Mouse (Mus musculus): Measurements from ENCODE around the gene Chadl. TPM values are rescaled to one million over a fixed set of nuclear protein-coding genes. Genes with fewer than 3 reads are reported as not detected.
A peak's percentile ranks its signal among the peaks of the same experiment; 100 is the strongest.

Gene Chadl
- polyA plus RNA-seq, 1 experiment from 2014 or later = 1.5 TPM

GRCm38 (mm10) chr15:81729241-81729791, 32.2 kb upstream of the Chadl start:
- Histone ChIP-seq H3K4me1 (ENCODE audit: control insufficient read depth, insufficient read depth, low read length) (peaks cover 14% of the 10 kb centered on the region), H3K9me3 (replicated peaks; ENCODE audit: control insufficient read depth, low read length) (no peaks in the 10 kb centered on the region), H3K27ac (ENCODE audit: low read depth, low read length) (peak overlapping the region; percentile 11; the same call in 1 of the 2 replicates), H3K36me3 (ENCODE audit: control insufficient read depth, insufficient read depth, low read length) (0 out of 2 replicates have a peak, but pooled peaks cover 6% of the 10 kb centered on the region), H3K4me3 (ENCODE audit: low read depth, low read length) (peak overlapping the region; percentile 76), H3K4me2 (peak overlapping the region; percentile 89), H3K27me3 (ENCODE audit: control insufficient read depth, insufficient read depth, low read length) (no peaks in the 10 kb centered on the region), H3K9ac (ENCODE audit: low read depth, low read length) (peak overlapping the region; percentile 92)
- peak; percentile 48 for ATAC-seq (replicated peaks; ENCODE audit: insufficient number of reproducible peaks, low FRiP score, low TSS enrichment)
- WGBS (ENCODE audit: insufficient replicate concordance) = under 1% methylated on average over 49 of the region's 49 CpGs

- no peaks in the 10 kb centered on the region for H3K27me3 ChIP-seq (ENCODE audit: control insufficient read depth, insufficient read depth, low read length)
- 94% methylated on average over 8 of the region's 8 CpGs for WGBS (ENCODE audit: insufficient replicate concordance)
- no peak overlapping the region for H3K9ac ChIP-seq (ENCODE audit: low read depth, low read length)
- no peak overlapping the region for H3K4me3 ChIP-seq (ENCODE audit: low read depth, low read length)
- peaks cover 14% of the 10 kb centered on the region for H3K4me1 ChIP-seq (ENCODE audit: control insufficient read depth, insufficient read depth, low read length)
- no peak overlapping the region for H3K27ac ChIP-seq (ENCODE audit: low read depth, low read length)
- no peaks in the 10 kb centered on the region for H3K9me3 ChIP-seq (replicated peaks; ENCODE audit: control insufficient read depth, low read length)
- H3K36me3 ChIP-seq (ENCODE audit: control insufficient read depth, insufficient read depth, low read length) = peaks cover 27% of the 10 kb centered on the region
- H3K4me2 ChIP-seq = no peak overlapping the region
- no peak for ATAC-seq (replicated peaks; ENCODE audit: insufficient number of reproducible peaks, low FRiP score, low TSS enrichment)
Observed at GRCm38 (mm10) chr15:81725965-81726364, 28.9 kb upstream of the Chadl start.

- Histone ChIP-seq H3K9ac (ENCODE audit: low read depth, low read length) (no peak overlapping the region), H3K4me1 (ENCODE audit: control insufficient read depth, insufficient read depth, low read length) (peaks cover 11% of the 10 kb centered on the region), H3K4me2 (no peak overlapping the region), H3K27ac (ENCODE audit: low read depth, low read length) (no peak overlapping the region), H3K4me3 (ENCODE audit: low read depth, low read length) (no peak overlapping the region), H3K27me3 (ENCODE audit: control insufficient read depth, insufficient read depth, low read length) (no peaks in the 10 kb centered on the region), H3K9me3 (replicated peaks; ENCODE audit: control insufficient read depth, low read length) (no peaks in the 10 kb centered on the region), H3K36me3 (ENCODE audit: control insufficient read depth, insufficient read depth, low read length) (peaks cover 41% of the 10 kb centered on the region)
- 90% methylated on average over 11 of the region's 11 CpGs for WGBS (ENCODE audit: insufficient replicate concordance)
- no peak for ATAC-seq (replicated peaks; ENCODE audit: insufficient number of reproducible peaks, low FRiP score, low TSS enrichment)
Observed at GRCm38 (mm10) chr15:81723653-81724052, 26.6 kb upstream of the Chadl start.

- Histone ChIP-seq H3K27me3 (ENCODE audit: control insufficient read depth, insufficient read depth, low read length) (no peaks in the 10 kb centered on the region), H3K36me3 (ENCODE audit: control insufficient read depth, insufficient read depth, low read length) (peaks cover 49% of the 10 kb centered on the region), H3K27ac (ENCODE audit: low read depth, low read length) (no peak overlapping the region), H3K4me3 (ENCODE audit: low read depth, low read length) (no peak overlapping the region), H3K9ac (ENCODE audit: low read depth, low read length) (no peak overlapping the region), H3K9me3 (replicated peaks; ENCODE audit: control insufficient read depth, low read length) (no peaks in the 10 kb centered on the region), H3K4me2 (no peak overlapping the region), H3K4me1 (ENCODE audit: control insufficient read depth, insufficient read depth, low read length) (no peaks in the 10 kb centered on the region)
- 93% methylated on average over 5 of the region's 5 CpGs for WGBS (ENCODE audit: insufficient replicate concordance)
- ATAC-seq (replicated peaks; ENCODE audit: insufficient number of reproducible peaks, low FRiP score, low TSS enrichment) = no peak
Observed at GRCm38 (mm10) chr15:81722361-81722760, 25.3 kb upstream of the Chadl start.

- H3K9me3 ChIP-seq (replicated peaks; ENCODE audit: control insufficient read depth, low read length) = no peaks in the 10 kb centered on the region
- H3K36me3 ChIP-seq (ENCODE audit: control insufficient read depth, insufficient read depth, low read length) = peaks cover 59% of the 10 kb centered on the region
- H3K4me1 ChIP-seq (ENCODE audit: control insufficient read depth, insufficient read depth, low read length) = no peaks in the 10 kb centered on the region
- H3K27ac ChIP-seq (ENCODE audit: low read depth, low read length) = no peak overlapping the region
- H3K27me3 ChIP-seq (ENCODE audit: control insufficient read depth, insufficient read depth, low read length) = no peaks in the 10 kb centered on the region
- WGBS (ENCODE audit: insufficient replicate concordance) = 88% methylated on average over 6 of the region's 6 CpGs
- ATAC-seq (replicated peaks; ENCODE audit: insufficient number of reproducible peaks, low FRiP score, low TSS enrichment) = no peak
- no peak overlapping the region for H3K4me3 ChIP-seq (ENCODE audit: low read depth, low read length)
- no peak overlapping the region for H3K4me2 ChIP-seq
- H3K9ac ChIP-seq (ENCODE audit: low read depth, low read length) = no peak overlapping the region
Observed at GRCm38 (mm10) chr15:81719139-81719531, 22.0 kb upstream of the Chadl start.

- no peak overlapping the region for H3K4me3 ChIP-seq (ENCODE audit: low read depth, low read length)
- ATAC-seq (replicated peaks; ENCODE audit: insufficient number of reproducible peaks, low FRiP score, low TSS enrichment) = no peak
- no peak overlapping the region for H3K4me2 ChIP-seq
- WGBS (ENCODE audit: insufficient replicate concordance) = 95% methylated on average over 9 of the region's 9 CpGs
- no peaks in the 10 kb centered on the region for H3K4me1 ChIP-seq (ENCODE audit: control insufficient read depth, insufficient read depth, low read length)
- peaks cover 60% of the 10 kb centered on the region for H3K36me3 ChIP-seq (ENCODE audit: control insufficient read depth, insufficient read depth, low read length)
- no peak overlapping the region for H3K27ac ChIP-seq (ENCODE audit: low read depth, low read length)
- H3K9me3 ChIP-seq (replicated peaks; ENCODE audit: control insufficient read depth, low read length) = no peaks in the 10 kb centered on the region
- no peak overlapping the region for H3K9ac ChIP-seq (ENCODE audit: low read depth, low read length)
- no peaks in the 10 kb centered on the region for H3K27me3 ChIP-seq (ENCODE audit: control insufficient read depth, insufficient read depth, low read length)
Observed at GRCm38 (mm10) chr15:81718336-81719138, 21.4 kb upstream of the Chadl start.

GRCm38 (mm10) chr15:81713742-81714141, 16.7 kb upstream of the Chadl start:
- no peak for ATAC-seq (replicated peaks; ENCODE audit: insufficient number of reproducible peaks, low FRiP score, low TSS enrichment)
- no peak overlapping the region for H3K27ac ChIP-seq (ENCODE audit: low read depth, low read length)
- H3K9ac ChIP-seq (ENCODE audit: low read depth, low read length) = no peak overlapping the region
- H3K27me3 ChIP-seq (ENCODE audit: control insufficient read depth, insufficient read depth, low read length) = no peaks in the 10 kb centered on the region
- H3K4me2 ChIP-seq = no peak overlapping the region
- no peak overlapping the region for H3K4me3 ChIP-seq (ENCODE audit: low read depth, low read length)
- H3K36me3 ChIP-seq (ENCODE audit: control insufficient read depth, insufficient read depth, low read length) = peaks cover 55% of the 10 kb centered on the region
- H3K9me3 ChIP-seq (replicated peaks; ENCODE audit: control insufficient read depth, low read length) = no peaks in the 10 kb centered on the region
- H3K4me1 ChIP-seq (ENCODE audit: control insufficient read depth, insufficient read depth, low read length) = no peaks in the 10 kb centered on the region
- WGBS (ENCODE audit: insufficient replicate concordance) = 84% methylated on average over 6 of the region's 6 CpGs

- Histone ChIP-seq H3K27ac (ENCODE audit: low read depth, low read length) (no peak overlapping the region), H3K9ac (ENCODE audit: low read depth, low read length) (no peak overlapping the region), H3K27me3 (ENCODE audit: control insufficient read depth, insufficient read depth, low read length) (no peaks in the 10 kb centered on the region), H3K9me3 (replicated peaks; ENCODE audit: control insufficient read depth, low read length) (no peaks in the 10 kb centered on the region), H3K36me3 (ENCODE audit: control insufficient read depth, insufficient read depth, low read length) (peaks cover 49% of the 10 kb centered on the region), H3K4me1 (ENCODE audit: control insufficient read depth, insufficient read depth, low read length) (no peaks in the 10 kb centered on the region), H3K4me2 (no peak overlapping the region), H3K4me3 (ENCODE audit: low read depth, low read length) (no peak overlapping the region)
- WGBS (ENCODE audit: insufficient replicate concordance) = 78% methylated on average over 4 of the region's 4 CpGs
- no peak for ATAC-seq (replicated peaks; ENCODE audit: insufficient number of reproducible peaks, low FRiP score, low TSS enrichment)
Observed at GRCm38 (mm10) chr15:81710801-81711200, 13.7 kb upstream of the Chadl start.

GRCm38 (mm10) chr15:81709686-81710085, 12.6 kb upstream of the Chadl start:
- H3K36me3 ChIP-seq (ENCODE audit: control insufficient read depth, insufficient read depth, low read length) = peaks cover 52% of the 10 kb centered on the region
- no peak overlapping the region for H3K27ac ChIP-seq (ENCODE audit: low read depth, low read length)
- H3K4me1 ChIP-seq (ENCODE audit: control insufficient read depth, insufficient read depth, low read length) = no peaks in the 10 kb centered on the region
- no peak overlapping the region for H3K9ac ChIP-seq (ENCODE audit: low read depth, low read length)
- no peak overlapping the region for H3K4me2 ChIP-seq
- H3K9me3 ChIP-seq (replicated peaks; ENCODE audit: control insufficient read depth, low read length) = no peaks in the 10 kb centered on the region
- H3K4me3 ChIP-seq (ENCODE audit: low read depth, low read length) = no peak overlapping the region
- WGBS (ENCODE audit: insufficient replicate concordance) = 100% methylated on average over 1 of the region's 1 CpGs
- no peaks in the 10 kb centered on the region for H3K27me3 ChIP-seq (ENCODE audit: control insufficient read depth, insufficient read depth, low read length)
- no peak for ATAC-seq (replicated peaks; ENCODE audit: insufficient number of reproducible peaks, low FRiP score, low TSS enrichment)

Measured in heart, embryonic 11.5 days (tissue).